Mouse (Mus musculus): ENCODE results near the gene Creld2.

The Creld2 gene

GRCm38 (mm10) chr15:88828800-88829705 is 9.6 kb downstream of the Creld2 start:
- peak; percentile 59 for DNase-seq (ENCODE audit: low read depth, low spot score)

GRCm38 (mm10) chr15:88829791-88830440 is 10.5 kb downstream of the Creld2 start:
- no peak for DNase-seq (ENCODE audit: low read depth, low spot score)

DNA sequence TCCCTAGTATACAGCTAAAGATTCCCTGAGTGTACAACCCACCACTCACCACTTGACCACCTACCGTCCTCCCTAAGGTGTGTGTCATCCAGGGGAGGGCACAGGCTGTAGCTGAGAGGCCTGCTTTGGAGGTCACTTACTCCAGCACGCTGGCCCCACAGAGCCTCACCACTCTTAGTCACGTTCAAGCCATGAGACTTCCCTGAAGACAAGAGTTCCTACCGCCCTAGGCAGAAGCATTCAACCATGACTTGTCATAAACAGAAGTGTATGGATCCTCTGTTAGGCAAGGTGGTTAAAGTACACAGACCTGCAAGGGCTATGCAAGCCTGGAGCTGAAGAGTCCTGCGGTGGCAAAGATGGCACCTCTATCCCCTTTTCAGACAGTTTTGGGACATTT is 11.2 kb downstream of the Creld2 start:
- DNase-seq (ENCODE audit: low read depth, low spot score): no peak

DNA sequence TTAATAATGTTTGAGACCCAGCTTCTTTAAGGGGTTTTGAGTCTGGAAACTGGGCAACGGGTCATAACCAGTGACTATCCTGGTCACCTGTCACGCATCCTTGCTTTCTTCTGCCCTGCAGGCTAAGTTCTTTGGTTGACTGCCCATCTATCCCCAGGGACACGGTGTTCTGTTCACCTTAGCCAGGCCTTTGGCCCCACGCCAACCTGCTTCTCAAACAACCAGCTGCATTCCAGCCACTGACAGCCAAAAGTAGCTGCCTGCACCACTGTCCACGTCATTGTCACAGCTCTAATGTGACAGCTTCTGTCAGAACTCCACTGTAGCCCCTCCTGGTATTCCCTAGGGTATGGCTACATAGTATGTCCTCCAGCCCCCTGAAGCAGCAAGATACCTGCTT is 12.0 kb downstream of the Creld2 start:
- no peak for DNase-seq (ENCODE audit: low read depth, low spot score)

GRCm38 (mm10) chr15:88832536-88832935 is 13.1 kb downstream of the Creld2 start:
- no peak for DNase-seq (ENCODE audit: low read depth, low spot score)

- no peak for DNase-seq (ENCODE audit: low read depth, low spot score)
Measured at GRCm38 (mm10) chr15:88836031-88836430, 16.6 kb downstream of the Creld2 start.

GRCm38 (mm10) chr15:88836571-88836970 is 17.1 kb downstream of the Creld2 start:
- DNase-seq (ENCODE audit: low read depth, low spot score): no peak

DNA sequence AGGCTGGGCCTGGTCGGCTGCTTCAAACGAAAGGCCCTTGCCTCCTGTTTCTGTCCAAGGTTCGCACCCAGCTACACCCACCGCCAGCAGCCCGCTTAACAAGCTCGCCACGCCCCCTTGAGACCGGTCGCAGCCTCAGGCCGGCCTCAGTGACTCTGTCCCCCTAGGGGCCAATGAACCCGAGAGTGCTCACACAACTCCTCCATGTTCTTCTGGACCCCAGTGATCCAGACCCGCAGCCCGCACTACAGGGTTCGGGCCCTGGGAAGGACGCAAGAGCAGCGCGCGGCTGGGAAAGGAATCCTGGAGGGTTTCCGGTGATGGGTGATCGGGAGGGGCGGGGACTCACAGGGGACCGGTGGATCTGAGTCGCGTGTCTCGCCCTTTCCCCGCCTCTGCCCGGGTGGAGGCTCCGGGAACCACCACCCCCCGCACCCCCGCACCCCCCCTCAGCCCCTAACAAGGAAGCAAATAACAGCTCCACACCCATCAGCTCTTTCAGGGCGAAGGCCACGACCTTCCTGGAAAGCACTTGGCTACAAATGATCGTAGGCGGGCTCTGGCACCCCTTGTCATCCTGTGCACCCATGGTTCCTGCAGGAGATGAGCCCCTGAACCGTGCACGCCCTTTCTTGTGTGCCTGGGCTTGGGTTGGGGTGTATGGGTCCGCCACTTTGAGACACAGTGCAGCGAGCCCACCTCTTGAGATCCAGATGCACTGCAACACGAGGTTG is 17.9 kb downstream of the Creld2 start:
- no peak for DNase-seq (ENCODE audit: low read depth, low spot score)

GRCm38 (mm10) chr15:88837977-88838376 is 18.5 kb downstream of the Creld2 start:
- DNase-seq (ENCODE audit: low read depth, low spot score): no peak

DNA sequence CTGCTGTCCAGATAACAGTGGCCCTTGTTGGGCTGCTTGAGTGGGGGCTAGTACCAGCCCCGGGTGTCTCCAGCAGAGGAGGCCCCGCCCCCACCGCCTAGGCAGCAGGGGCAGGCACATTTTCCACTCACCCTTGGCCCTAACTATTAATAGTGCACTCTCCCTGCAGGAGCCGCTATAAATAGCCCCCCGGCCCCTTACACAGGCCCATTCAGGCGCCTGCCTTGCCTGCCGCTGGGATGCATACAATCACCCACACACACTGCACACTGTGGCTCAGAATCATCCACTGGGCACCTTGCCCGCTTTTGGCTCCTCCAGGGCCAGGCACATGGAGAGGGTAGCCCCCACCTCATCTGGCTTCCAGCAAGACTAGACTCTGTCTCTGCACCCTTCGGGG is 19.8 kb downstream of the Creld2 start:
- DNase-seq (ENCODE audit: low read depth, low spot score): peak; percentile 65

GRCm38 (mm10) chr15:88840126-88840525 is 20.7 kb downstream of the Creld2 start:
- peak; percentile 48 for DNase-seq (ENCODE audit: low read depth, low spot score)

- DNase-seq (ENCODE audit: low read depth, low spot score): no peak
Measured at GRCm38 (mm10) chr15:88841160-88841559, 21.7 kb downstream of the Creld2 start.

- DNase-seq (ENCODE audit: low read depth, low spot score): no peak
Measured at GRCm38 (mm10) chr15:88841580-88842299, 22.3 kb downstream of the Creld2 start.

- DNase-seq (ENCODE audit: low read depth, low spot score): no peak
Measured at GRCm38 (mm10) chr15:88842300-88842673, 22.8 kb downstream of the Creld2 start.

DNA sequence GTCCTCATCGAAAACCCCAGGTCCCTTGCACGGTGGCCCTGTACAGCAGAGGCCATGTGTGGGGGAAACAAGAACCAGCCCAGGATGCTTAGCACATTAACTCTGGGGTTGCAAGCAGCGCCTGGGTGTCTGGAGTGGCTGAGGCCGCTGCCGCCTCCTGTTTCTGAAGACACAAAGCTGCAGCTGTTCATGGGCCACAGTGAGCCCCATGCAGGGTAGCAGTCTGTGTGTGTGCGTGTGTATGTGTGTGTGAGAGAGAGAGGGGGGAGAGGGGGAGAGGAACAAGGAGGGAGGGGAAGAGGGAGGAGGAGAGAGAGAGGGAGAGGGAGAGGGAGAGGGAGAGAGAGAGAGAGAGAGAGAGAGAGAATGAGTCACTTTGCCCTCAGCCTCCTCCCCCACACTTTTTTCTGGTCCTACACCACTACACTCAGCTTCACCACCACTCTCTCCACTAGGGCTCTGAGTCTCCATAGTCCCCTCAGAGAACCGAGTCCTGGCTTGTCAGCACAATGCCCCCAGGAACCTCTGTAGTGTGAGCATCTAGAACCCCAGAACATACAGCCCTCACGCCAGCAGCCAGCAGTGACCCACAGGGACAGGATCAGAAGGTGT is 24.1 kb downstream of the Creld2 start:
- peak; percentile 74 for DNase-seq (ENCODE audit: low read depth, low spot score)

- no peak for DNase-seq (ENCODE audit: low read depth, low spot score)
Measured at GRCm38 (mm10) chr15:88844966-88845365, 25.5 kb downstream of the Creld2 start.

DNA sequence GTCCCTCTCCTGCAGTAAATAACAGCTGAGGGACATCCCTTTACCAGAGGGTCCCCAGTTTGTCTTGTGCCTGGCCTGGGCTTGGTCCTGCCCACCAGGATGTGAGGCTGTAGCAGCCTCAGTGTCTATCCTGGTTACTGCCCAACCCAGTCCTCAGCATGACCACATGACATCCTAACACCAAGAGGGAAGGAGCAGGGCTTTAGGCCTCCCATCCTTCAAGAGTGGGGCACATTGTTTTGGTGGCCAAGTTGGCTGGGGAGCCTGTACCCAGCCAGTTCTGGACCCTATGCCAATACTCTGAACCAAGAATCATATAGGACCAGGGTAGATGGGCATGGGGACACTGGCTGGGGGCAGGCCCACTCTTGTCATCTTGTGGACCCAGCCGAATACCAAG is 29.2 kb downstream of the Creld2 start:
- no peak for DNase-seq (ENCODE audit: low read depth, low spot score)

DNA sequence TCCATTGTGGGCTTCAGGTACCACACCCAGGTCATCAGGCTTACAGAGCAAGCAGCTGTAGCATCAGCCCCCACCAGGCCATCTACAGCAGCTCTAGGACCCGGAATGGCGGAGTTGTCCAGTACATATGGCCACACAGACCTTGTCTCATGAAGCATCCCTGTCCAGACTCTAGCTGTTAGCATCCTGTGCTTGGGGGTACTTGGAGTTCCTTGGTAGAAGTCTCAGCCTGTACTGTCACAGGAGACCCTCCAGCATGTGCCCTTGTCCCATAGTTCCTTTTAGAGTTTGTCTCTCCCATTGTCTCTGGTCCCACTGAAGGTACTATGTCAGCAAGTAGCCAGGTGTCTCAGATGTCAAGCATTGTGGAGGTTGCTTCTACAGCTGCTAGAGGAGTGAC is 30.2 kb downstream of the Creld2 start:
- no peak for DNase-seq (ENCODE audit: low read depth, low spot score)

- DNase-seq (ENCODE audit: low read depth, low spot score): peak; percentile 63
Measured at GRCm38 (mm10) chr15:88850146-88850826, 30.8 kb downstream of the Creld2 start.

GRCm38 (mm10) chr15:88851076-88851475 is 31.6 kb downstream of the Creld2 start:
- DNase-seq (ENCODE audit: low read depth, low spot score): no peak
